Mouse (Mus musculus): Measurements from ENCODE around the gene Aknad1. TPM values are rescaled to one million over a fixed set of nuclear protein-coding genes. Genes with fewer than 3 reads are reported as not detected.

The Aknad1 gene
- polyA plus RNA-seq, 1 experiment: 2.9 TPM

GRCm38 (mm10) chr3:108796386-108796785, 56.9 kb downstream of the Aknad1 start:
- TF ChIP-seq USF1 (IDR thresholded peaks at IDR 0.05; ENCODE audit: low read depth) (no peak), MAX (IDR thresholded peaks at IDR 0.05; ENCODE audit: low read depth) (no peak), CEBPB (IDR thresholded peaks at IDR 0.05; ENCODE audit: insufficient read depth, poor library complexity, severe bottlenecking) (no peak), SRF (IDR thresholded peaks at IDR 0.05; ENCODE audit: control insufficient read depth, insufficient read length, low read depth) (no peak), E2F4 (IDR thresholded peaks at IDR 0.05; ENCODE audit: insufficient read depth) (no peak), MYOD1 (IDR thresholded peaks at IDR 0.05; ENCODE audit: control insufficient read depth in 1 of 3, insufficient read length in 2 of 3, low read depth in 2 of 3) (no peak), TCF3 (IDR thresholded peaks at IDR 0.05; ENCODE audit: insufficient read length, low read depth) (no peak), POLR2A (IDR thresholded peaks at IDR 0.05; ENCODE audit: insufficient read length, low read depth) (no peak), REST (IDR thresholded peaks at IDR 0.05; ENCODE audit: insufficient read depth, insufficient read length) (no peak), POLR2AphosphoS2 (IDR thresholded peaks at IDR 0.05; ENCODE audit: insufficient read length, low read depth) (no peak), TCF12 (IDR thresholded peaks at IDR 0.05; ENCODE audit: insufficient read depth, poor library complexity, severe bottlenecking) (no peak), MYOG (IDR thresholded peaks at IDR 0.05; ENCODE audit: control insufficient read depth in 1 of 3, insufficient read depth in 1 of 3, insufficient read length in 2 of 3, low read depth in 2 of 3) (no peak)
- H3K36me3 ChIP-seq (ENCODE audit: control insufficient read depth, insufficient read depth): peaks cover 57% of the 10 kb centered on the region
- H3ac ChIP-seq (ENCODE audit: control insufficient read depth, insufficient read length): no peak overlapping the region
- no peaks in the 10 kb centered on the region for H3K27me3 ChIP-seq (ENCODE audit: control insufficient read depth, insufficient read depth, insufficient read length)
- H3K4me2 ChIP-seq (ENCODE audit: low read depth): no peak overlapping the region
- no peak overlapping the region for H3K4me3 ChIP-seq
- no peaks in the 10 kb centered on the region for H3K79me2 ChIP-seq (ENCODE audit: control insufficient read depth, insufficient read depth)

- Histone ChIP-seq H3K4me2 (ENCODE audit: low read depth) (no peak overlapping the region), H3K27me3 (ENCODE audit: control insufficient read depth, insufficient read depth, insufficient read length) (no peaks in the 10 kb centered on the region), H3K79me2 (ENCODE audit: control insufficient read depth, insufficient read depth) (no peaks in the 10 kb centered on the region), H3ac (ENCODE audit: control insufficient read depth, insufficient read length) (no peak overlapping the region), H3K36me3 (ENCODE audit: control insufficient read depth, insufficient read depth) (peaks cover 61% of the 10 kb centered on the region), H3K4me3 (no peak overlapping the region)
- TF ChIP-seq CEBPB (IDR thresholded peaks at IDR 0.05; ENCODE audit: insufficient read depth, poor library complexity, severe bottlenecking) (no peak), POLR2A (IDR thresholded peaks at IDR 0.05; ENCODE audit: insufficient read length, low read depth) (no peak), MYOG (IDR thresholded peaks at IDR 0.05; ENCODE audit: control insufficient read depth in 1 of 3, insufficient read depth in 1 of 3, insufficient read length in 2 of 3, low read depth in 2 of 3) (no peak), REST (IDR thresholded peaks at IDR 0.05; ENCODE audit: insufficient read depth, insufficient read length) (no peak), SRF (IDR thresholded peaks at IDR 0.05; ENCODE audit: control insufficient read depth, insufficient read length, low read depth) (no peak), MAX (IDR thresholded peaks at IDR 0.05; ENCODE audit: low read depth) (no peak), POLR2AphosphoS2 (IDR thresholded peaks at IDR 0.05; ENCODE audit: insufficient read length, low read depth) (no peak), MYOD1 (IDR thresholded peaks at IDR 0.05; ENCODE audit: control insufficient read depth in 1 of 3, insufficient read length in 2 of 3, low read depth in 2 of 3) (no peak), E2F4 (IDR thresholded peaks at IDR 0.05; ENCODE audit: insufficient read depth) (no peak), TCF12 (IDR thresholded peaks at IDR 0.05; ENCODE audit: insufficient read depth, poor library complexity, severe bottlenecking) (no peak), USF1 (IDR thresholded peaks at IDR 0.05; ENCODE audit: low read depth) (no peak), TCF3 (IDR thresholded peaks at IDR 0.05; ENCODE audit: insufficient read length, low read depth) (no peak)
Measured at GRCm38 (mm10) chr3:108797723-108798122, 58.3 kb downstream of the Aknad1 start.

GRCm38 (mm10) chr3:108798375-108798774, 58.9 kb downstream of the Aknad1 start:
- Histone ChIP-seq H3K4me3 (no peak overlapping the region), H3K4me2 (ENCODE audit: low read depth) (no peak overlapping the region), H3K36me3 (ENCODE audit: control insufficient read depth, insufficient read depth) (peaks cover 66% of the 10 kb centered on the region), H3K27me3 (ENCODE audit: control insufficient read depth, insufficient read depth, insufficient read length) (no peaks in the 10 kb centered on the region), H3ac (ENCODE audit: control insufficient read depth, insufficient read length) (no peak overlapping the region), H3K79me2 (ENCODE audit: control insufficient read depth, insufficient read depth) (no peaks in the 10 kb centered on the region)
- TF ChIP-seq TCF3 (IDR thresholded peaks at IDR 0.05; ENCODE audit: insufficient read length, low read depth): no peak
- TF ChIP-seq USF1 (IDR thresholded peaks at IDR 0.05; ENCODE audit: low read depth): no peak
- no peak for TF ChIP-seq CEBPB (IDR thresholded peaks at IDR 0.05; ENCODE audit: insufficient read depth, poor library complexity, severe bottlenecking)
- TF ChIP-seq E2F4 (IDR thresholded peaks at IDR 0.05; ENCODE audit: insufficient read depth): no peak
- TF ChIP-seq MAX (IDR thresholded peaks at IDR 0.05; ENCODE audit: low read depth): no peak
- no peak for TF ChIP-seq POLR2AphosphoS2 (IDR thresholded peaks at IDR 0.05; ENCODE audit: insufficient read length, low read depth)
- no peak for TF ChIP-seq MYOG (IDR thresholded peaks at IDR 0.05; ENCODE audit: control insufficient read depth in 1 of 3, insufficient read depth in 1 of 3, insufficient read length in 2 of 3, low read depth in 2 of 3)
- no peak for TF ChIP-seq REST (IDR thresholded peaks at IDR 0.05; ENCODE audit: insufficient read depth, insufficient read length)
- TF ChIP-seq TCF12 (IDR thresholded peaks at IDR 0.05; ENCODE audit: insufficient read depth, poor library complexity, severe bottlenecking): no peak
- no peak for TF ChIP-seq POLR2A (IDR thresholded peaks at IDR 0.05; ENCODE audit: insufficient read length, low read depth)
- TF ChIP-seq SRF (IDR thresholded peaks at IDR 0.05; ENCODE audit: control insufficient read depth, insufficient read length, low read depth): no peak
- TF ChIP-seq MYOD1 (IDR thresholded peaks at IDR 0.05; ENCODE audit: control insufficient read depth in 1 of 3, insufficient read length in 2 of 3, low read depth in 2 of 3): no peak

GRCm38 (mm10) chr3:108805622-108806021, 66.2 kb downstream of the Aknad1 start:
- H3K27me3 ChIP-seq (ENCODE audit: control insufficient read depth, insufficient read depth, insufficient read length): no peaks in the 10 kb centered on the region
- H3K36me3 ChIP-seq (ENCODE audit: control insufficient read depth, insufficient read depth): peaks cover 56% of the 10 kb centered on the region
- no peak overlapping the region for H3K4me2 ChIP-seq (ENCODE audit: low read depth)
- no peaks in the 10 kb centered on the region for H3K79me2 ChIP-seq (ENCODE audit: control insufficient read depth, insufficient read depth)
- TF ChIP-seq TCF3 (IDR thresholded peaks at IDR 0.05; ENCODE audit: insufficient read length, low read depth) (no peak), POLR2AphosphoS2 (IDR thresholded peaks at IDR 0.05; ENCODE audit: insufficient read length, low read depth) (no peak), USF1 (IDR thresholded peaks at IDR 0.05; ENCODE audit: low read depth) (no peak), POLR2A (IDR thresholded peaks at IDR 0.05; ENCODE audit: insufficient read length, low read depth) (no peak), MYOD1 (IDR thresholded peaks at IDR 0.05; ENCODE audit: control insufficient read depth in 1 of 3, insufficient read length in 2 of 3, low read depth in 2 of 3) (no peak), MAX (IDR thresholded peaks at IDR 0.05; ENCODE audit: low read depth) (no peak), SRF (IDR thresholded peaks at IDR 0.05; ENCODE audit: control insufficient read depth, insufficient read length, low read depth) (no peak), E2F4 (IDR thresholded peaks at IDR 0.05; ENCODE audit: insufficient read depth) (no peak), TCF12 (IDR thresholded peaks at IDR 0.05; ENCODE audit: insufficient read depth, poor library complexity, severe bottlenecking) (no peak), REST (IDR thresholded peaks at IDR 0.05; ENCODE audit: insufficient read depth, insufficient read length) (no peak), CEBPB (IDR thresholded peaks at IDR 0.05; ENCODE audit: insufficient read depth, poor library complexity, severe bottlenecking) (no peak), MYOG (IDR thresholded peaks at IDR 0.05; ENCODE audit: control insufficient read depth in 1 of 3, insufficient read depth in 1 of 3, insufficient read length in 2 of 3, low read depth in 2 of 3) (no peak)
- no peak overlapping the region for H3ac ChIP-seq (ENCODE audit: control insufficient read depth, insufficient read length)
- no peak overlapping the region for H3K4me3 ChIP-seq
